Mouse (Mus musculus) CH12.LX (cell line): ENCODE data around the gene Pkn2. TPM values are rescaled to one million over a fixed set of nuclear protein-coding genes. Genes with fewer than 3 reads are reported as not detected.

Experiments used
- DNase-seq: peaks from one replicate; pipeline ENCODE4 v3.0.0-alpha.2; 2013; ENCODE audit errors: extremely low read depth
- H3K27ac ChIP-seq: 2 replicates; pipeline ENCODE4 v1.5.1; 2012; ENCODE audit warnings: low read depth, mild to moderate bottlenecking, control low read depth, moderate library complexity; ENCODE audit not compliant: insufficient read depth
- H3K27me3 ChIP-seq: replicated peaks from 2 replicates; pipeline ENCODE3; 2012; ENCODE audit warnings: inconsistent platforms
- H3K36me3 ChIP-seq, 2 experiments: replicated peaks in 1 of 2; 2 replicates each; pipeline versions ENCODE3 to v1.6.1; 2012; ENCODE audit warnings: inconsistent platforms in 1 of 2, low read length in 1 of 2, mild to moderate bottlenecking in 1 of 2, mixed read lengths in 1 of 2, moderate library complexity in 1 of 2; ENCODE audit not compliant: control insufficient read depth in 1 of 2, insufficient read depth in 1 of 2
- H3K4me1 ChIP-seq, 2 experiments: 2 replicates each; pipeline ENCODE4 v1.6.1; 2012; ENCODE audit warnings: inconsistent platforms in 1 of 2, moderate library complexity in 1 of 2; ENCODE audit not compliant: insufficient read depth in 2 of 2, control insufficient read depth in 1 of 2
- H3K4me2 ChIP-seq: 2 replicates; pipeline ENCODE4 v1.6.1; 2012; ENCODE audit warnings: low read depth, mild to moderate bottlenecking, control low read depth; ENCODE audit not compliant: poor library complexity, insufficient read depth, severe bottlenecking
- H3K4me3 ChIP-seq, 3 experiments: fragments of 150-350 bp in 1 of 3; sonication (generic) in 1 of 3; replicated peaks in 1 of 3; 2 replicates each; pipeline versions ENCODE3 to v1.5.1; 2011 to 2012; ENCODE audit warnings: low read depth in 2 of 3, low read length in 2 of 3, mild to moderate bottlenecking in 2 of 3, moderate library complexity in 2 of 3, control low read depth in 1 of 3, improper control_type of control experiment in 1 of 3, inconsistent platforms in 1 of 3, mixed read lengths in 1 of 3; ENCODE audit not compliant: poor library complexity in 1 of 3
- H3K79me2 ChIP-seq: replicated peaks from 2 replicates; pipeline ENCODE4 v1.6.1; 2012; ENCODE audit warnings: mild to moderate bottlenecking, moderate library complexity; ENCODE audit not compliant: control insufficient read depth, poor library complexity, insufficient read depth, severe bottlenecking; ENCODE audit errors: extremely low read depth
- H3K9ac ChIP-seq: 2 replicates; pipeline ENCODE4 v1.6.1; 2012; ENCODE audit warnings: low read depth, mild to moderate bottlenecking, control low read depth, moderate library complexity; ENCODE audit not compliant: insufficient read depth
- H3K9me3 ChIP-seq: replicated peaks from 2 replicates; pipeline ENCODE3; 2012; ENCODE audit warnings: low read length, inconsistent platforms, mixed read lengths
- BHLHE40 ChIP-seq: IDR thresholded peaks from 2 replicates; pipeline ENCODE4 v1.6.1; 2011; ENCODE audit warnings: mild to moderate bottlenecking, low read depth, low read length, improper control_type of control experiment
- CHD1 ChIP-seq: IDR thresholded peaks from 2 replicates; pipeline ENCODE4 v1.6.1; 2012; ENCODE audit warnings: low read depth, low read length, improper control_type of control experiment, inconsistent platforms
- CHD2 ChIP-seq: IDR thresholded peaks from 2 replicates; pipeline ENCODE4 v1.6.1; 2011; ENCODE audit warnings: low read length, improper control_type of control experiment
- CTCF ChIP-seq, 2 experiments: IDR thresholded peaks in 1 of 2; conservative IDR thresholded peaks in 1 of 2; 2 replicates each; pipeline ENCODE4 v1.5.1; 2011 to 2012; ENCODE audit warnings: low read depth in 2 of 2, low read length in 2 of 2, improper control_type of control experiment in 1 of 2, inconsistent platforms in 1 of 2, mild to moderate bottlenecking in 1 of 2, moderate library complexity in 1 of 2
- ELF1 ChIP-seq: IDR thresholded peaks from 2 replicates; pipeline ENCODE4 v1.6.1; 2014; ENCODE audit warnings: low read depth, mild to moderate bottlenecking, inconsistent platforms, low read length, improper control_type of control experiment
- EP300 ChIP-seq: IDR thresholded peaks from 2 replicates; pipeline ENCODE4 v1.6.1; 2011; ENCODE audit warnings: low read length, improper control_type of control experiment
- ETS1 ChIP-seq: conservative IDR thresholded peaks from 2 replicates; pipeline ENCODE4 v1.6.1; 2012; ENCODE audit warnings: low read depth, mild to moderate bottlenecking, inconsistent platforms, low read length, improper control_type of control experiment, moderate library complexity
- GABPA ChIP-seq: IDR thresholded peaks from 2 replicates; pipeline ENCODE4 v1.6.1; 2012; ENCODE audit warnings: low read depth, low read length, improper control_type of control experiment, inconsistent platforms; ENCODE audit not compliant: insufficient replicate concordance
- IRF4 ChIP-seq: IDR thresholded peaks from 2 replicates; pipeline ENCODE4 v1.6.1; 2014; ENCODE audit warnings: low read depth, mild to moderate bottlenecking, inconsistent platforms, low read length, improper control_type of control experiment
- JUN ChIP-seq: IDR thresholded peaks from 2 replicates; pipeline ENCODE4 v1.6.1; 2011; ENCODE audit warnings: low read depth, mild to moderate bottlenecking, low read length, improper control_type of control experiment, moderate library complexity; ENCODE audit not compliant: insufficient read depth
- JUND ChIP-seq: conservative IDR thresholded peaks from 2 replicates; pipeline ENCODE4 v1.6.1; 2011; ENCODE audit warnings: low read depth, low read length, improper control_type of control experiment
- KAT2A ChIP-seq: IDR thresholded peaks from 2 replicates; pipeline ENCODE4 v1.6.1; 2012; ENCODE audit warnings: low read length, improper control_type of control experiment, inconsistent platforms; ENCODE audit not compliant: insufficient replicate concordance
- MAFK ChIP-seq: IDR thresholded peaks from 2 replicates; pipeline ENCODE4 v1.6.1; 2011; ENCODE audit warnings: low read length, improper control_type of control experiment; ENCODE audit not compliant: insufficient replicate concordance
- MAX ChIP-seq: IDR thresholded peaks from 2 replicates; pipeline ENCODE4 v1.6.1; 2011; ENCODE audit warnings: low read length, improper control_type of control experiment
- MAZ ChIP-seq: IDR thresholded peaks from 2 replicates; pipeline ENCODE4 v1.6.1; 2012; ENCODE audit warnings: low read depth, mild to moderate bottlenecking, inconsistent platforms, low read length, improper control_type of control experiment, moderate library complexity
- MEF2A ChIP-seq: IDR thresholded peaks from 2 replicates; pipeline ENCODE4 v1.6.1; 2014; ENCODE audit warnings: low read depth, mild to moderate bottlenecking, inconsistent platforms, low read length, improper control_type of control experiment, borderline replicate concordance
- MXI1 ChIP-seq: IDR thresholded peaks from 2 replicates; pipeline ENCODE4 v1.6.1; 2011; ENCODE audit warnings: mild to moderate bottlenecking, low read depth, low read length, improper control_type of control experiment
- NRF1 ChIP-seq: IDR thresholded peaks from 2 replicates; pipeline ENCODE4 v1.6.1; 2014; ENCODE audit warnings: low read depth, mild to moderate bottlenecking, inconsistent platforms, low read length, improper control_type of control experiment, moderate library complexity
- PAX5 ChIP-seq: IDR thresholded peaks from 2 replicates; pipeline ENCODE4 v1.6.1; 2012; ENCODE audit warnings: low read length, inconsistent platforms, mixed read lengths
- RAD21 ChIP-seq: IDR thresholded peaks from 2 replicates; pipeline ENCODE4 v1.6.1; 2011; ENCODE audit warnings: low read depth, mild to moderate bottlenecking, low read length, improper control_type of control experiment, moderate library complexity
- RCOR1 ChIP-seq: conservative IDR thresholded peaks from 2 replicates; pipeline ENCODE4 v1.6.1; 2012; ENCODE audit warnings: low read depth, mild to moderate bottlenecking, inconsistent platforms, low read length, improper control_type of control experiment
- SIN3A ChIP-seq: IDR thresholded peaks from 2 replicates; pipeline ENCODE4 v1.6.1; 2012; ENCODE audit warnings: low read length, improper control_type of control experiment, inconsistent platforms
- SMC3 ChIP-seq: IDR thresholded peaks from 2 replicates; pipeline ENCODE4 v1.6.1; 2011; ENCODE audit warnings: low read depth, low read length, improper control_type of control experiment
- TBP ChIP-seq: conservative IDR thresholded peaks from 2 replicates; pipeline ENCODE4 v1.6.1; 2011; ENCODE audit warnings: low read depth, low read length, improper control_type of control experiment
- TCF12 ChIP-seq: IDR thresholded peaks from 2 replicates; pipeline ENCODE4 v1.6.1; 2014; ENCODE audit warnings: low read depth, mild to moderate bottlenecking, inconsistent platforms, low read length, improper control_type of control experiment
- USF1 ChIP-seq: IDR thresholded peaks from 2 replicates; pipeline ENCODE4 v1.6.1; 2014; ENCODE audit warnings: low read depth, mild to moderate bottlenecking, inconsistent platforms, low read length, improper control_type of control experiment
- ZC3H11A ChIP-seq: IDR thresholded peaks from 2 replicates; pipeline ENCODE4 v1.6.1; 2012; ENCODE audit warnings: low read depth, mild to moderate bottlenecking, inconsistent platforms, low read length, improper control_type of control experiment
- ZKSCAN1 ChIP-seq: IDR thresholded peaks from 2 replicates; pipeline ENCODE4 v1.6.1; 2012; ENCODE audit warnings: low read depth, inconsistent platforms, low read length, improper control_type of control experiment, borderline replicate concordance
- ZMIZ1 ChIP-seq: IDR thresholded peaks from 2 replicates; pipeline ENCODE4 v1.6.1; 2012; ENCODE audit warnings: low read depth, mild to moderate bottlenecking, inconsistent platforms, low read length, improper control_type of control experiment
- ZNF384 ChIP-seq: IDR thresholded peaks from 2 replicates; pipeline ENCODE4 v1.6.1; 2012; ENCODE audit warnings: low read depth, low read length, improper control_type of control experiment, inconsistent platforms
- dilution Hi-C: fragments of 300-500 bp; cut with MboI; formaldehyde crosslinking; loops from 2 replicates; pipeline ENCODE4 v1.14.3; 2020; ENCODE audit warnings: low sequenced_read_pairs; ENCODE audit not compliant: extremely low pct_unique_long_range_greater_than_20kb, extremely low pct_ligation_motif_present
- in situ Hi-C: fragments of 300-500 bp; cut with MboI; formaldehyde crosslinking; loops from 3 replicates; pipeline ENCODE4 v1.14.3; 2019; ENCODE audit warnings: low sequenced_read_pairs, low pct_ligation_motif_present, low pct_unique_long_range_greater_than_20kb, mixed read lengths
- polyA plus RNA-seq: library from polyadenylated mRNA; unstranded; fragments of >175 nt; gene quantifications from 2 replicates; pipeline ENCODE4 v1.2.1, GENCODE M21; 2012; ENCODE audit warnings: low read depth; ENCODE audit not compliant: insufficient read length
- total RNA-seq, 2 experiments: library from RNA; depleted of rRNA; stranded (reverse); fragments of 300-350 nt in 1 of 2; fragments of >200 nt in 1 of 2; gene quantifications; 2 replicates each; pipeline ENCODE4 v1.2.3; 2012 to 2014

Gene Pkn2
- total and polyA plus RNA-seq, 3 experiments, result 39.5 to 54.3 (median 49.2) TPM

DNA sequence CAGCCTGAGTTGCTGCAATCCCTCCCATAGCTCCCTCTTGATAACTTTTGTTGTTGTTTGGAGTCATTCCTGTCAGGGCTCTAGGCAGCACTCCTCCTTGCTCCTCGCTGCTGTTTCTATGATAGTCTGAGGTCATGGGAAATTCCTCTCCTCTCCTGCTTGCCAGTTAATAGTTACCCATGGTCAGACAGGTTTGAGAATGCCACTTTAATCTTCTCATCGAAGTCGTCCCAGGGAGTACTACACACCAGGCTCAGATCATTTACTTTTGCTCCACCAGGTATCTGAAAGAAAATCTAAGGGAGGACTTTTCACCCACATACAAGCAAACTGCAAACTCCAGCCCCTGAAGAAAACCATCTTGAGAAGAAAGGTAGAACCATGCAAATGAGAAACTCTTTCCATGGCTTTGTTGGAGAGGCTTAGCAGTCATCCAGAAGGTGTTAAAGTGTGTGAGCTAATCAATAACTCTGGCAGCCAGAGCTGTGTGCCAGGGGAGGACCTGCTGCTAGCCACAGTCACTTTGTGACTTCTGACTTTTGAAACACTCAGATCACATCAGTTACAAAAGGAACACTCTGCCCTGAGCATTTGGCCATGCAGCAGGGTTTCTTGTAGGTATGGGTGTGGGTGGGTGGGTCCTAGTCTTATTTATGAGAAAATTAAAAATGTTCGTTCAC is 36.1 kb upstream of the Pkn2 start:
- Histone ChIP-seq H3K4me1 (0 out of 4 replicates have a peak, but pooled peaks cover 0 to 2% of the 10 kb centered on the region in 2 experiments), H3K9me3 (no peaks in the 10 kb centered on the region), H3K9ac (no peak overlapping the region), H3K27me3 (no peaks in the 10 kb centered on the region), H3K79me2 (no peaks in the 10 kb centered on the region), H3K4me3 (no peak overlapping the region), H3K4me2 (no peak overlapping the region), H3K36me3 (no peaks in the 10 kb centered on the region), H3K27ac (no peak overlapping the region)
- TF ChIP-seq IRF4 (no peak), TCF12 (no peak), JUND (no peak), USF1 (no peak), NRF1 (no peak), ELF1 (no peak), CTCF (conservative IDR thresholded peaks at IDR 0.05 in 1 of 2, IDR thresholded peaks at IDR 0.05 in 1 of 2; ENCODE audit: low read depth in 2 of 2, low read length in 2 of 2) (no peak), MEF2A (no peak), ZKSCAN1 (no peak), PAX5 (no peak), RAD21 (no peak), SMC3 (no peak), EP300 (no peak), TBP (no peak), KAT2A (no peak), MAZ (no peak), JUN (no peak), GABPA (no peak), SIN3A (no peak)
- DNase-seq, result no peak
- in situ Hi-C loops, result no loop called here
- dilution Hi-C loops, result no loop called here

DNA sequence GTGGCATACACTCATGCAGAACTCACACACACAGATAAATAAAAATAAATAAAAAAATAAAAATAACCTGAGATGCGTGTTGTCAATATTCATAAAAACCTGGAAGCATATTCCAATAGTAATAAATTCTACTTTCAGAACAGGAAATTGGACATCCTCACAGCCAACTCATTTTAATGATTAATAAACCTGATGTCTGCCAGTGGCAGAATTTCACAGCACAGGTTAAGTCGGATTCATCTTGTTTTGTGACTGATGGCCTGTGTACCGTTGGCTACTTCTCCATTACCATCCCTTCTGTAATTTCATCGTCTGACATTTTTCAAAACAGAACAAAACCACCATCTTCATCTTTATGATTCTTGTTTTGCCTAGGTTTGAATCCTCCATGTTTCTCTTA is 35.4 kb upstream of the Pkn2 start:
- dilution Hi-C loops (no loop called here), in situ Hi-C loops (no loop called here)
- Histone ChIP-seq H3K4me2 (no peak overlapping the region), H3K9me3 (no peaks in the 10 kb centered on the region), H3K4me1 (0 out of 4 replicates have a peak, but pooled peaks cover 0 to 2% of the 10 kb centered on the region in 2 experiments), H3K27ac (no peak overlapping the region), H3K79me2 (no peaks in the 10 kb centered on the region), H3K9ac (no peak overlapping the region), H3K36me3 (no peaks in the 10 kb centered on the region), H3K27me3 (no peaks in the 10 kb centered on the region), H3K4me3 (no peak overlapping the region)
- TF ChIP-seq ZMIZ1, result no peak
- no peak for TF ChIP-seq MAFK
- no peak for TF ChIP-seq RCOR1
- TF ChIP-seq MAZ, result no peak
- TF ChIP-seq CTCF (conservative IDR thresholded peaks at IDR 0.05 in 1 of 2, IDR thresholded peaks at IDR 0.05 in 1 of 2; ENCODE audit: low read depth in 2 of 2, low read length in 2 of 2), result no peak
- TF ChIP-seq ZC3H11A, result no peak
- TF ChIP-seq KAT2A, result no peak
- TF ChIP-seq BHLHE40, result no peak
- TF ChIP-seq CHD2, result no peak
- TF ChIP-seq CHD1, result no peak
- TF ChIP-seq ZNF384, result no peak
- TF ChIP-seq TBP, result no peak
- no peak for TF ChIP-seq MAX
- TF ChIP-seq ZKSCAN1, result no peak
- TF ChIP-seq ETS1, result no peak
- no peak for TF ChIP-seq MXI1
- no peak for TF ChIP-seq TCF12
- no peak for TF ChIP-seq SIN3A
- no peak for TF ChIP-seq MEF2A
- DNase-seq, result no peak
